In the genomic region with DNA sequence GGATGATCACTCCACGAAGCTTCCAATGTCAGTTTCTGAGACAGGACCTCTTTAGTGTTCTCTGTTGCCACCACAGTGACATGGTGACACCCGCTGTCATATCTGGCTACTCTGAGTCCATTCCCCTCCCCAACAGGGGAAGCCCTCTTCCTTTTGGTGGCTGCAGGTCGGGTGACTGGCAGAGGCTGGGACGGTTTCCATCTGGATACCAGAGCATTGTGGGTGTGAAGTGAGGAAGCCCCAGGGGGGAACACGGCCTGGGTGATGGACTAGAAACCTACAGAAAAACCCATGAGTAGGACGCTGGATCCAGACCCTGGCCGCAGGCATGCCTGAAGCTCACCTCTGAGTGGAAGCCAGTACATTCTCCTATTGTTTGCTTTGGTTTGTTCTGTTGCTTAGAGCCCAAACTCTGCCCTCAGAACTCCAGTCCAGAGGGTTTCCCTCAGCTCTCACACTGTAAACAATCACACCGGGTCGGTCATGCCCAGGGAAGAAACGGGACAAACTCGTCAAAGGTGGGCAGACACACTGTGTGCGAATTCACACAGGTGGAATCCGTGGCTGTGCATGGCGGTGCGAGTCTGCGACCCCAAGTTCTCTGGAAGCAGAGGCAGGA, we compare ENCODE assay signal across 21 mouse cellular contexts. TPM values are rescaled to one million over a fixed set of nuclear protein-coding genes. Genes with fewer than 3 reads are reported as not detected.
A peak's percentile ranks its signal among the peaks of the same experiment; 100 is the strongest.
DNase-seq lines count a peak whose midpoint lies in the region; ATAC-seq and TF ChIP-seq lines count a peak whose summit lies in the region.
"Had no signal": no experiment of that assay in that cellular context is flagged by ENCODE, and none has a peak within 500 bp of the region (broad histone marks: within the 10 kb centered on the region; RNA-seq: fewer than 3 reads in every experiment).

No protein-coding gene starts in this region.

- H3K9me3 ChIP-seq in liver, embryonic 16.5 days (replicated peaks; ENCODE audit: control insufficient read depth, low read length), result no peaks in the 10 kb centered on the region
- H3K9me3 ChIP-seq in liver, embryonic 12.5 days (replicated peaks), result no peaks in the 10 kb centered on the region
- H3K9me3 ChIP-seq in E14TG2a.4 (ENCODE audit: low read length), result no peaks in the 10 kb centered on the region
- no peaks in the 10 kb centered on the region for H3K9me3 ChIP-seq in ES-E14 (ENCODE audit: control insufficient read depth, insufficient read depth, low read depth, low read length)
- H3K9me3 ChIP-seq: embryonic facial prominence, embryonic 15.5 days; forebrain, embryonic 10.5 days; heart, embryonic 13.5 days; hindbrain, embryonic 10.5 days had no signal

- no peak overlapping the region for H3K9ac ChIP-seq in liver, embryonic 16.5 days (ENCODE audit: low read depth, low read length)
- no peak overlapping the region for H3K9ac ChIP-seq in liver, embryonic 12.5 days
- H3K9ac ChIP-seq in ES-E14 (ENCODE audit: insufficient read depth, low read depth, low read length, poor library complexity, severe bottlenecking), result no peak overlapping the region
- H3K9ac ChIP-seq: embryonic facial prominence, embryonic 15.5 days; heart, embryonic 13.5 days; hindbrain, embryonic 14.5 days had no signal

- no peak overlapping the region for H3K4me2 ChIP-seq in liver, embryonic 16.5 days (ENCODE audit: low read depth, low read length)
- H3K4me2 ChIP-seq in liver, embryonic 12.5 days, result no peak overlapping the region
- H3K4me2 ChIP-seq: embryonic facial prominence, embryonic 15.5 days; heart, embryonic 13.5 days; hindbrain, embryonic 14.5 days had no signal

- H3K36me3 ChIP-seq in liver, embryonic 16.5 days (ENCODE audit: control insufficient read depth, insufficient read depth), result no peaks in the 10 kb centered on the region
- no peaks in the 10 kb centered on the region for H3K36me3 ChIP-seq in liver, embryonic 12.5 days
- peaks cover 57% of the 10 kb centered on the region for H3K36me3 ChIP-seq in E14TG2a.4 (ENCODE audit: insufficient read depth, low read length)
- H3K36me3 ChIP-seq in ES-E14 (ENCODE audit: control insufficient read depth, insufficient read depth, low read length, poor library complexity, severe bottlenecking), result peaks cover 5% of the 10 kb centered on the region
- H3K36me3 ChIP-seq: embryonic facial prominence, embryonic 15.5 days; forebrain, embryonic 10.5 days; heart, embryonic 13.5 days; hindbrain, embryonic 10.5 days had no signal

- TF ChIP-seq CTCF in E14TG2a.4 (conservative IDR thresholded peaks at IDR 0.05; ENCODE audit: low read length), result no peak

- peak; percentile 30 to 33 for DNase-seq in heart, postnatal 10 days
- DNase-seq in heart, postnatal 4 days, result no peak
- no peak for DNase-seq in ES-E14 (ENCODE audit: low read depth, low spot score)
- DNase-seq in left cerebral cortex, postnatal 4 days, result no peak
- DNase-seq: cerebellum, adult 11 months; cerebellum, adult 8-10 months; cerebellum, postnatal 14 days; embryo, embryonic 11 days; gastrocnemius, postnatal 36 days had no signal

- H3K27ac ChIP-seq in liver, embryonic 16.5 days (ENCODE audit: low read length), result peak overlapping the region; percentile 77
- H3K27ac ChIP-seq in liver, embryonic 12.5 days, result no peak overlapping the region
- 0 out of 2 replicates have a peak overlapping the region, but pooled peaks have one; percentile 26 for H3K27ac ChIP-seq in ES-E14 (ENCODE audit: insufficient read depth, low read depth, low read length, poor library complexity, severe bottlenecking)
- H3K27ac ChIP-seq: heart, embryonic 13.5 days; hindbrain, embryonic 14.5 days had no signal

- peaks cover 3% of the 10 kb centered on the region; the same call in 1 of the 2 replicates for H3K27me3 ChIP-seq in liver, embryonic 16.5 days (ENCODE audit: control insufficient read depth, insufficient read depth, low read depth, low read length)
- peaks cover 62% of the 10 kb centered on the region for H3K27me3 ChIP-seq in liver, embryonic 12.5 days (replicated peaks)
- H3K27me3 ChIP-seq in E14TG2a.4 (ENCODE audit: insufficient read depth, low read length), result no peaks in the 10 kb centered on the region
- H3K27me3 ChIP-seq: embryonic facial prominence, embryonic 15.5 days had no signal

- no peak overlapping the region for H3K4me3 ChIP-seq in liver, embryonic 16.5 days (ENCODE audit: low read depth, low read length)
- no peak overlapping the region for H3K4me3 ChIP-seq in liver, embryonic 12.5 days
- H3K4me3 ChIP-seq in E14TG2a.4 (replicated peaks; ENCODE audit: low read length) (peak overlapping the region; percentile 30), ES-E14 (ENCODE audit: insufficient read depth in 1 of 2, low read depth in 1 of 2, low read length in 2 of 2, poor library complexity in 1 of 2, severe bottlenecking in 1 of 2) (no peak overlapping the region)
- H3K4me3 ChIP-seq: embryonic facial prominence, embryonic 15.5 days; erythroblast, embryonic 14.5 days; forebrain, embryonic 10.5 days; heart, embryonic 13.5 days; hindbrain, embryonic 10.5 days had no signal

- intact Hi-C loops in heart, postnatal 10 days (cut with DNase I), result no loop called here
- intact Hi-C loops in left cerebral cortex, postnatal 4 days (cut with DNase I), result no loop called here

- H3K4me1 ChIP-seq in liver, embryonic 16.5 days (ENCODE audit: control insufficient read depth, low read depth, low read length), result no peaks in the 10 kb centered on the region; the same call in none of the 2 replicates
- no peaks in the 10 kb centered on the region for H3K4me1 ChIP-seq in liver, embryonic 12.5 days
- H3K4me1 ChIP-seq in E14TG2a.4 (replicated peaks; ENCODE audit: low read depth, low read length) (peaks cover 92% of the 10 kb centered on the region), ES-E14 (ENCODE audit: control insufficient read depth in 2 of 2, insufficient read depth in 2 of 2, low read length in 2 of 2, poor library complexity in 1 of 2) (peaks cover 32 to 57% of the 10 kb centered on the region in 2 experiments)

- WGBS in liver, embryonic 16.5 days (ENCODE audit: insufficient replicate concordance), result 58% methylated on average over 16 of the region's 16 CpGs
- 71% methylated on average over 16 of the region's 16 CpGs for WGBS in liver, embryonic 12.5 days (ENCODE audit: insufficient replicate concordance)

- peak; percentile 40 for ATAC-seq in liver, embryonic 16.5 days (ENCODE audit: low read depth)
- no peak for ATAC-seq in liver, embryonic 12.5 days
- ATAC-seq: forebrain, embryonic 14.5 days had no signal

- in situ Hi-C loops in ES-E14 (cut with MboI; ENCODE audit: low sequenced_read_pairs in 2 of 2, unreplicated experiment in 2 of 2), result no loop called here

TF ChIP-seq in ES-E14, 5 proteins besides CTCF, POLR2A, EP300 and RAD21:
- TF ChIP-seq HCFC1 (IDR thresholded peaks at IDR 0.05; ENCODE audit: borderline replicate concordance, insufficient read depth, low read length), result no peak

RNA-seq across cellular contexts. Expression of a gene that starts 23.6 kb away (rescaled TPM):
- 10 to 100 TPM; 40.4 to 61.8 TPM for total RNA-seq in heart, postnatal 10 days (2021)
- 1 to 10 TPM; 8.9 to 9.0 TPM for total RNA-seq in heart, postnatal 4 days (2021)
- polyA plus RNA-seq in liver, embryonic 16.5 days (2015; fragmentation: Nextera tagmentation; extraction: Ambion mirVana), result 11.9 and 15.5 TPM in 2 replicates
- 5.1 and 6.5 TPM in 2 replicates for polyA plus RNA-seq in liver, embryonic 12.5 days (2016; fragmentation: Nextera tagmentation; extraction: Ambion mirVana)
- 234 and 330 TPM in 2 replicates for total RNA-seq in ES-E14 (2012; rRNA removed)
- 1 to 10 TPM; 6.6 to 9.3 TPM for total RNA-seq in left cerebral cortex, postnatal 4 days (2021)
- total RNA-seq: common myeloid progenitor, adult 5-6 weeks; MEL had no signal

Comparison
In these comparisons a context has a peak if more than half of its experiments do, and no peak if none do; other contexts are left out.
1. DNase-seq: peak in heart, postnatal 10 days (2 of 2); none in heart, postnatal 4 days (single experiment), ES-E14 (single experiment) and left cerebral cortex, postnatal 4 days (single experiment).
2. RNA of a gene that starts 23.6 kb away (total RNA-seq): 234 to 330 TPM in ES-E14 and 40.4 to 61.8 TPM in heart, postnatal 10 days; 6.6 to 9.3 TPM in left cerebral cortex, postnatal 4 days and 8.9 to 9.0 TPM in heart, postnatal 4 days; every median in the first group is over 4 times any median in the second.